Comparison of ENCODE assay signal across 9 mouse cellular contexts in the genomic region with DNA sequence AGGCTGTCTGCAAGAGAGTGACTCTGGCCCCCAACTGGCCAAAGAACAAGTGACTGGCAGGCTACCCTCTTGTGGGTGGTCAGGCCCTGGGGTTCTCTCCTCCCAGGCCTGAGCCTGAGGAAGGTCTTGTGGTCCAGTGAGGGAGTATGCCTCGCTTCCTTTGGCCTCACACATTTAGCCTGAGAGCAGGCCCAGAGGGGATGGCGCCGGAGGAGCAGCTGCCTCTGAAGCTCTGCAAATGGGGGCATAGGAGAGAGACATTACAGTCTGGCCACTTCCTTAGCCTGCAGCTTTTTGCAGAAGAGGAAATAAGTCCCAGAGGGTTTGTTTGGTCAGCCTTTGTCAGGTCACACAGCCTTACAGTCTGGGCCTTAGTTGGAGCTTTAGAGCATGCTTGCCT. TPM values are rescaled to one million over a fixed set of nuclear protein-coding genes. Genes with fewer than 3 reads are reported as not detected.
DNase-seq lines count a peak whose midpoint lies in the region; ATAC-seq and TF ChIP-seq lines count a peak whose summit lies in the region.
"Had no signal": no experiment of that assay in that cellular context is flagged by ENCODE, and none has a peak within 500 bp of the region (broad histone marks: within the 10 kb centered on the region; RNA-seq: fewer than 3 reads in every experiment).

No protein-coding gene starts in this region.

- H3K9ac ChIP-seq in heart, adult 2 months (ENCODE audit: low read depth, low read length) = no peak overlapping the region
- no peak overlapping the region for H3K9ac ChIP-seq in limb, embryonic 12.5 days (replicated peaks)

- no peak for TF ChIP-seq CTCF in heart, adult 2 months (IDR thresholded peaks at IDR 0.05)
- no peak for TF ChIP-seq CTCF in layer of hippocampus, adult 2 months (conservative IDR thresholded peaks at IDR 0.05)
- TF ChIP-seq CTCF in bone marrow, adult 2 months (IDR thresholded peaks at IDR 0.05; ENCODE audit: control insufficient read depth, insufficient read depth, low read length) = no peak

- no peaks in the 10 kb centered on the region for H3K27me3 ChIP-seq in heart, adult 2 months (ENCODE audit: control insufficient read depth, insufficient read depth, low read length)
- no peaks in the 10 kb centered on the region for H3K27me3 ChIP-seq in limb, embryonic 12.5 days

- WGBS in heart, adult 2 months = 34% methylated on average over 3 of the region's 3 CpGs
- WGBS in bone marrow, adult 2 months = 44% methylated on average over 3 of the region's 3 CpGs
- WGBS in limb, embryonic 12.5 days = 71% methylated on average over 3 of the region's 3 CpGs

- intact Hi-C loops in heart, adult 2 months (cut with DNase I) = no loop called here

- DNase-seq in heart, adult 2 months = peak in 1 of 2 experiments; percentile 49
- DNase-seq in heart, adult 8-10 months (ENCODE audit: low spot score) = no peak
- peak; percentile 23 for DNase-seq in layer of hippocampus, adult 11-12 months (ENCODE audit: low spot score)
- DNase-seq in layer of hippocampus, adult 2 months (ENCODE audit: low spot score in 2 of 2) = no peak
- DNase-seq in cerebellum, postnatal 10 days = no peak
- no peak for DNase-seq in embryo, embryonic 10.5 days (ENCODE audit: low spot score)
- DNase-seq: cerebellum, adult 11 months had no signal

- no peak overlapping the region for H3K4me3 ChIP-seq in heart, adult 2 months
- no peak overlapping the region for H3K4me3 ChIP-seq in layer of hippocampus, adult 2 months
- H3K4me3 ChIP-seq in bone marrow, adult 2 months (replicated peaks; ENCODE audit: control insufficient read depth, low read depth, low read length) = no peak overlapping the region
- no peak overlapping the region for H3K4me3 ChIP-seq in limb, embryonic 12.5 days (replicated peaks)

- H3K27ac ChIP-seq in heart, adult 2 months = peak overlapping the region; percentile 26; the same call in 1 of the 2 replicates
- no peak overlapping the region; the same call in 1 of the 2 replicates for H3K27ac ChIP-seq in layer of hippocampus, adult 2 months
- H3K27ac ChIP-seq in bone marrow, adult 2 months (ENCODE audit: control insufficient read depth, insufficient read depth, low read depth, low read length, poor library complexity) = peak overlapping the region; percentile 79
- H3K27ac ChIP-seq in limb, embryonic 12.5 days = peak overlapping the region; percentile 50; the same call in 1 of the 2 replicates

- no peaks in the 10 kb centered on the region for H3K9me3 ChIP-seq in limb, embryonic 12.5 days

- H3K4me2 ChIP-seq in limb, embryonic 12.5 days = no peak overlapping the region

- H3K4me1 ChIP-seq in heart, adult 2 months (ENCODE audit: control insufficient read depth, insufficient read depth, low read length) = peaks cover 53% of the 10 kb centered on the region
- H3K4me1 ChIP-seq in bone marrow, adult 2 months (ENCODE audit: control insufficient read depth, insufficient read depth, low read length) = peaks cover 17% of the 10 kb centered on the region
- H3K4me1 ChIP-seq in limb, embryonic 12.5 days (replicated peaks) = peaks cover 90% of the 10 kb centered on the region

- no peaks in the 10 kb centered on the region for H3K36me3 ChIP-seq in heart, adult 2 months (ENCODE audit: control insufficient read depth, insufficient read depth, low read length)
- H3K36me3 ChIP-seq in limb, embryonic 12.5 days = no peaks in the 10 kb centered on the region

- peaks cover 8% of the 10 kb centered on the region for H3K79me2 ChIP-seq in heart, adult 2 months (replicated peaks; ENCODE audit: control insufficient read depth, insufficient read depth, low read length)

- no peak for ATAC-seq in limb, embryonic 12.5 days (ENCODE audit: insufficient number of reproducible peaks, insufficient read depth, low FRiP score, low TSS enrichment, low read depth)

- no peak for TF ChIP-seq EP300 in heart, adult 2 months (IDR thresholded peaks at IDR 0.05; ENCODE audit: insufficient read depth, low read depth, low read length)

- TF ChIP-seq POLR2A in heart, adult 2 months (IDR thresholded peaks at IDR 0.05; ENCODE audit: insufficient read depth, low read depth, low read length) = no peak
- TF ChIP-seq POLR2A in bone marrow, adult 2 months (IDR thresholded peaks at IDR 0.05; ENCODE audit: borderline replicate concordance, control insufficient read depth, low read depth, low read length) = no peak

RNA-seq across cellular contexts. Expression of gene Rxra, which starts 40.1 kb away (rescaled TPM):
- total RNA-seq in heart, adult 2 months (2021) = 10 to 100 TPM; 45.1 to 52.0 TPM
- polyA plus RNA-seq in heart, adult 2 months (2012; rRNA removed) = 42.7 and 52.6 TPM in 2 replicates
- total RNA-seq in heart, adult 8-10 months (2022) = 10 to 100 TPM; 50.5 to 61.2 (median 56.9) TPM
- 10 to 100 TPM; 26.9 to 29.5 TPM for total RNA-seq in layer of hippocampus, adult 2 months (2021)
- polyA plus RNA-seq in bone marrow, adult 2 months (2011; ENCODE audit: insufficient read depth, insufficient read length, low replicate concordance, missing spikeins) = 4.9 and 7.3 TPM in 2 replicates
- 15.3 and 15.7 TPM in 2 replicates for polyA plus RNA-seq in limb, embryonic 12.5 days (2016; fragmentation: Nextera tagmentation; extraction: Ambion mirVana)
